Mouse (Mus musculus) erythroblast, embryonic 14.5 days (primary cell): Measurements from ENCODE around the gene Als2cr12.

Experiments used
- GATA1 ChIP-seq: IDR thresholded peaks from 2 replicates; pipeline ENCODE4 v1.6.1; 2012; ENCODE audit warnings: low read length, inconsistent platforms, mixed read lengths
- TAL1 ChIP-seq: IDR thresholded peaks from 3 replicates; pipeline ENCODE4 v1.6.1; 2012; ENCODE audit warnings: low read length, inconsistent platforms, mixed read lengths

DNA sequence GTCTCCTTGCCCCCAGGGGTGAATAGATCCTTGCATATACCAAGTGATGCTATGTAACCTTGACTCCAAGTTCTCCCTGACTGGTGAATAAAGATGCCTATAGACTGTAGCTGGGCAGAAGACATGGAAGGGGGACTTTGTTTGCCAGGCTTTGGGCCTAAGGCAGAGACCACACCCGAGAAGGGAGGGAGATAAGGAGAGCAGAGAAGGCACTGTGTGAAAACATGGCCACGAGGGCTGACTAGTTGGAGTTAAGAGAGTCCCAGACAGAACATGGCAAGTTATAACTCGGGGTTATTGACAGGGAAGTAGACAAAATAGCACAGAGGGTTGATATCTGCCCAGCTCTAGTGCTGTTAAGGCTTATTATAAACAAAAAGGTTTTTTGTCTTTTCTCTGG lies 4.2 kb upstream of the Als2cr12 start:
- no peak for TF ChIP-seq GATA1
- no peak for TF ChIP-seq TAL1
